Mouse (Mus musculus) embryonic facial prominence, embryonic 13.5 days (tissue): ENCODE measurements around the gene Prpf8. TPM values are rescaled to one million over a fixed set of nuclear protein-coding genes. Genes with fewer than 3 reads are reported as not detected.

ENCODE experiments used
- ATAC-seq: fragments of 200-750 bp; cut with Nextera tagmentation; 2 replicates; pipeline ENCODE4 v1.8.0; 2017; ENCODE audit warnings: low read depth; ENCODE audit not compliant: insufficient number of reproducible peaks, insufficient read depth, low FRiP score, low TSS enrichment
- H3K27ac ChIP-seq: fragments of 300-500 bp; sonication (generic); 2 replicates; pipeline ENCODE4 v1.5.1; 2015; ENCODE audit warnings: moderate library complexity, mild to moderate bottlenecking, inconsistent platforms
- H3K27me3 ChIP-seq: fragments of 300-500 bp; sonication (generic); 2 replicates; pipeline ENCODE4 v1.6.1; 2015; ENCODE audit warnings: mild to moderate bottlenecking, inconsistent platforms
- H3K36me3 ChIP-seq: fragments of 300-500 bp; sonication (generic); 2 replicates; pipeline ENCODE4 v1.6.1; 2015; ENCODE audit warnings: mild to moderate bottlenecking, inconsistent platforms
- H3K4me1 ChIP-seq: fragments of 300-500 bp; sonication (generic); 2 replicates; pipeline ENCODE4 v1.6.1; 2015; ENCODE audit warnings: inconsistent platforms
- H3K4me2 ChIP-seq: fragments of 300-500 bp; sonication (generic); 2 replicates; pipeline ENCODE4 v1.6.1; 2015; ENCODE audit warnings: moderate library complexity, mild to moderate bottlenecking, inconsistent platforms
- H3K4me3 ChIP-seq: fragments of 300-500 bp; sonication (generic); 2 replicates; pipeline ENCODE4 v1.5.1; 2015; ENCODE audit warnings: mild to moderate bottlenecking, inconsistent platforms
- H3K9ac ChIP-seq: fragments of 300-500 bp; sonication (generic); 2 replicates; pipeline ENCODE4 v1.6.1; 2015; ENCODE audit warnings: mild to moderate bottlenecking, inconsistent platforms
- H3K9me3 ChIP-seq: fragments of 300-500 bp; sonication (generic); 2 replicates; pipeline ENCODE4 v1.6.1; 2016; ENCODE audit warnings: inconsistent platforms
- WGBS: fragments of 180-500 bp; shearing (Covaris S2); methylation state at CpG from one replicate; pipeline ENCODE4 v1.1.7; 2015; ENCODE audit warnings: mixed read lengths; 5-methylcytosine and 5-hydroxymethylcytosine counted together
- polyA plus RNA-seq: library from polyadenylated mRNA; unstranded; fragments of >200 nt; fragmentation: Nextera tagmentation; extraction: Ambion mirVana; gene quantifications from 2 replicates; pipeline ENCODE4 v1.2.1, GENCODE M21; 2015

Prpf8 gene
- polyA plus RNA-seq, 1 experiment from 2014 or later, result 62.5 TPM

GRCm38 (mm10) chr11:75460103-75460843 is 26.3 kb upstream of the Prpf8 start:
- H3K4me2 ChIP-seq, result peak overlapping the region; percentile 98
- WGBS, result 3% methylated on average over 19 of the region's 19 CpGs
- H3K9ac ChIP-seq, result peak overlapping the region; percentile 70
- peaks cover 4% of the 10 kb centered on the region for H3K36me3 ChIP-seq
- H3K27ac ChIP-seq, result peak overlapping the region; percentile 95
- H3K27me3 ChIP-seq, result no peaks in the 10 kb centered on the region
- peaks cover 35% of the 10 kb centered on the region for H3K4me1 ChIP-seq
- H3K4me3 ChIP-seq, result peak overlapping the region; percentile 64
- H3K9me3 ChIP-seq, result no peaks in the 10 kb centered on the region
- ATAC-seq, result 0 out of 2 replicates have a peak, but pooled peaks have one; percentile 34

DNA sequence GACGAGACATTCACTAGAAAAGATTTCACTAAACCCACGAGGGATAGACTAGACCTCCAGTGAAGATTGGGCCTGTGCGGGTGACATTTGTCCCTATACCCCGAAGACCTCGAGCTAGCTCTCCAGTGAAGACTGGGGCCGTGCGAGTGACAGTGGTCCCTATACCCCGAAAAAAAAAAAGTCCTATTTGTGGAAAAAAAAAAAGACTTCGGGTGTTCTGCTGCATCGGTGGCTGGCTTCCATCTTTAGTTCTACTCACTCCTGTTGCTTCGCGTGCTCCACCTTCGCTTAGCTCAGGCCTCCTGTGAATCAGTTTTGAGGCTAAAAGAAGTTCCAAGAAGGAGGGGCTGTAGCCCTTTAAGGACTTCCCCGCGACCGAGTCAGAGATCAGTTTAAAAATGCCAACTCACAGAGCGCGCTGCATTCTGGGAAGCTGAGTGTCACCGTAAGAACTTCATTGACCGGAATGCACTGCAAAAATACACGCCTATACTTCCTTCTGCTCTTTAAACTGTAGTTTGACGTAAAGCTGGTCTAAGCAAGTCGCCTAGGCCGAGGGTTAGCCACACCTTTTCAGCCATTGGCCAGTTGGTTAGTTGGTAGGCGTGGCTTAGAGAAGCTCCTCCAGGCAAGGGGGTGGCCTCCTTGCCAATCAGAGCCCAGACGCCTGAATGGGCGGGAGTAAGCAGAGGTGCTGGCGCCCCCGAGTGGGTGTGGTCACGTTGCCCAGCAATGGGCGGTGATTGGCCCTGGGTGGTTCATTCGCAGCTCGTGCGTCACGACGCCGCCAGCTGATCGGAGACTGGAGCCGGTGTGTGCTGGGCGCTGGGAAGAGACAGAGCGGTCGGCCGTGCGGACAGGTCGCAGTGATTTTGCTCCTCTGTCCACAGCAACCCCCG is 25.5 kb upstream of the Prpf8 start, which contains the start of gene Tlcd2:
Gene Tlcd2 (plus strand): TSS at position 872 of the 899 bp plus-strand sequence.
- Histone ChIP-seq H3K4me1 (peaks cover 34% of the 10 kb centered on the region), H3K27ac (peak within 1 kb of the TSS; percentile 95)
- ATAC-seq, result peak; percentile 91

GRCm38 (mm10) chr11:75461743-75462252 is 24.8 kb upstream of the Prpf8 start:
- H3K4me1 ChIP-seq, result peaks cover 34% of the 10 kb centered on the region
- no peaks in the 10 kb centered on the region for H3K9me3 ChIP-seq
- ATAC-seq, result no peak; the same call in 1 of the 2 replicates
- H3K4me2 ChIP-seq, result peak overlapping the region; percentile 98
- peaks cover 11% of the 10 kb centered on the region for H3K36me3 ChIP-seq
- peak overlapping the region; percentile 64 for H3K4me3 ChIP-seq
- peak overlapping the region; percentile 82 for H3K27ac ChIP-seq
- H3K27me3 ChIP-seq, result no peaks in the 10 kb centered on the region
- H3K9ac ChIP-seq, result peak overlapping the region; percentile 68
- WGBS, result under 1% methylated on average over 29 of the region's 30 CpGs

More for the DNA sequence above, 25.5 kb upstream of the Prpf8 start, which contains the start of gene Tlcd2:
- Histone ChIP-seq H3K27me3 (no peaks in the 10 kb centered on the region), H3K4me3 (peak within 1 kb of the TSS; percentile 64), H3K36me3 (peaks cover 11% of the 10 kb centered on the region), H3K9me3 (no peaks in the 10 kb centered on the region), H3K9ac (peak within 1 kb of the TSS; percentile 70), H3K4me2 (peak within 1 kb of the TSS; percentile 98)
- WGBS, result under 1% methylated on average over 46 of the region's 46 CpGs

- Histone ChIP-seq H3K4me1 (peaks cover 34% of the 10 kb centered on the region), H3K27ac (peak overlapping the region; percentile 82), H3K36me3 (peaks cover 11% of the 10 kb centered on the region), H3K27me3 (no peaks in the 10 kb centered on the region), H3K9ac (peak overlapping the region; percentile 68), H3K4me3 (peak overlapping the region; percentile 64), H3K9me3 (no peaks in the 10 kb centered on the region), H3K4me2 (peak overlapping the region; percentile 98)
- 6% methylated on average over 14 of the region's 16 CpGs for WGBS
- 0 out of 2 replicates have a peak, but pooled peaks have one; percentile 11 for ATAC-seq
These were observed 24.3 kb upstream of the Prpf8 start for GRCm38 (mm10) chr11:75462253-75462783.

GRCm38 (mm10) chr11:75462865-75463336 is 23.7 kb upstream of the Prpf8 start:
- no peak for ATAC-seq
- peak overlapping the region; percentile 64 for H3K4me3 ChIP-seq
- peak overlapping the region; percentile 98 for H3K4me2 ChIP-seq
- WGBS, result under 1% methylated on average over 9 of the region's 9 CpGs
- H3K9ac ChIP-seq, result peak overlapping the region; percentile 68
- peak overlapping the region; percentile 82 for H3K27ac ChIP-seq
- peaks cover 40% of the 10 kb centered on the region for H3K4me1 ChIP-seq
- no peaks in the 10 kb centered on the region for H3K9me3 ChIP-seq
- no peaks in the 10 kb centered on the region for H3K27me3 ChIP-seq
- peaks cover 11% of the 10 kb centered on the region for H3K36me3 ChIP-seq

DNA sequence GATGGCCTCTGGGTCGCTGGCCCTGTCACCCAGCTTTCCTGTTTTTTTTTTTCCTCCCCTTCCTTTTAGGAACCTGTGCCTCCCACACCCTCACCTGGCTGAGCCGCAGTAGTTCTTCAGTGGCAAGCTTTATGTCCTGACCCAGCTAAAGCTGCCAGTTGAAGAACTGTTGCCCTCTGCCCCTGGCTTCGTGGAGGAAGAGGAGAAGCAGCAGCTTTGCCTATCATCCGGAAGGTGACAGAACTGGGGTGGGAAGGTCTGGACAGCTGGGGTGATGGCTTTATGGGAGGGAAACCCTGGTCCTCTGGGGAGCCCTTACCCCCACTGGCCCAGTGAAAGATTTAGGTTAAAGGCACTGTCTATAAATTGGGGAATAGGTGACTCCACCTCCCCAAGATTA is 23.0 kb upstream of the Prpf8 start:
- no peak for ATAC-seq
- H3K4me1 ChIP-seq, result peaks cover 47% of the 10 kb centered on the region
- H3K27me3 ChIP-seq, result no peaks in the 10 kb centered on the region
- H3K9ac ChIP-seq, result no peak overlapping the region
- H3K4me2 ChIP-seq, result peak overlapping the region; percentile 98
- H3K27ac ChIP-seq, result peak overlapping the region; percentile 82
- H3K9me3 ChIP-seq, result no peaks in the 10 kb centered on the region
- 56% methylated on average over 4 of the region's 4 CpGs for WGBS
- peaks cover 11% of the 10 kb centered on the region for H3K36me3 ChIP-seq
- H3K4me3 ChIP-seq, result no peak overlapping the region

DNA sequence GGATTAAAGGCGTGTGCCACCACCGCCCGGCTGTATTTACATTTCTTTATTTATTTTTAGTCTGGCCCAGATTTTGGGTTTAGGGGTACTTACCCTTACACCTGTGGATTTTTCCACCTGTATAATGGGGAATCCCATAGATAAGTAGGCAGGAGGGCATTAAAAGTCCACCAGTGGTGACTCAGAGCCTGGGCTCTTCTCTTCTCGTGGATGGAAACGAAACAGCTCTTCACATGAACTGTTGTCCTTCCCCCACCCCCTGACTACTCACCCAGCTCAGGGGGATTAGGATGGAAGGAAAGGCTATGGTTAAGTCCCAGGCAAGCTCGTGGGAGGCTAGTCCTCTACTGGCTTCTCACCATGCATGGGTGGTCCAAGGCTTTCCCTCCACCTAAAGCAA is 22.2 kb upstream of the Prpf8 start:
- H3K4me2 ChIP-seq, result no peak overlapping the region
- peaks cover 46% of the 10 kb centered on the region for H3K4me1 ChIP-seq
- ATAC-seq, result no peak
- H3K4me3 ChIP-seq, result no peak overlapping the region
- peaks cover 11% of the 10 kb centered on the region for H3K36me3 ChIP-seq
- WGBS, result 87% methylated on average over 6 of the region's 6 CpGs
- no peaks in the 10 kb centered on the region for H3K27me3 ChIP-seq
- H3K9ac ChIP-seq, result no peak overlapping the region
- no peaks in the 10 kb centered on the region for H3K9me3 ChIP-seq
- no peak overlapping the region for H3K27ac ChIP-seq

GRCm38 (mm10) chr11:75465051-75465450 is 21.6 kb upstream of the Prpf8 start:
- no peak overlapping the region for H3K9ac ChIP-seq
- no peaks in the 10 kb centered on the region for H3K9me3 ChIP-seq
- H3K27ac ChIP-seq, result no peak overlapping the region
- peaks cover 40% of the 10 kb centered on the region for H3K4me1 ChIP-seq
- no peak for ATAC-seq
- H3K27me3 ChIP-seq, result no peaks in the 10 kb centered on the region
- 80% methylated on average over 6 of the region's 6 CpGs for WGBS
- H3K36me3 ChIP-seq, result peaks cover 11% of the 10 kb centered on the region
- no peak overlapping the region for H3K4me3 ChIP-seq
- no peak overlapping the region for H3K4me2 ChIP-seq

DNA sequence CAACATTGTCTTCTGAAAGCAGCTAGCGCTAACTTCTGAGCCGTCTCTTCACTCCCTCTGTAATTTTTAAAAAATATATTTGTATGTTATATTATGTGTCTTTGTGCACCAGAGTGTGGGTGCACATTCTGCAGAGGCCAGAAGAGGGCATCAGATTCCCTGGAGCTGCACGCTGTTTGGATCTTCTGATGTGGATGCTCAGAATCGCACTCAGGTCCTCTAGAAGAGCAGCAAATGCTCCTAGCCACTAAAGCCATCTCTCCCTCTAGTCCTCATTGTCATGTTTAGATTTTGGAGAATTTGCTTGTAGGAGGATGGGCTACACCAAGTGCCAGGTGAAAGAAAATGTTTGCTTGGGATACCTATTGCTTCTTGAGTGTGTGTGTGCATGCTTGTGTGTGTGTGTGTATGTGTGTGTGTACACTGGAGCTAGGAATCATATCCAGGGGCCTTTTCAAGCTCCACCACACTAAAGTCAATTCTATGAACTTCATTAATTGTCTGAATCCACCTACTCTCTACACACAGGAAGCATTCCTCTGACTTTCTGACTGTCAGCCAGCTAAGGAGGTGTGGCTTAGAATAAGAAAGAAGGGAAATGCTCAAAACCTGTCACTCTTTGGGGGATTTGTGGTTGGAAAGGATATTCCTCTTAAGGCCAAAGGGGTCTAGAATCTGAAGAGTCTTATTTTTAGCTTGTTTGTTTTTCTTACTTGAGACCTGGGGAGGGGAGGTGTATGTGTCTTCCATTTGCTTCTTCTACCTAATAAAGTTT is 19.7 kb upstream of the Prpf8 start:
- WGBS, result 95% methylated on average over 4 of the region's 4 CpGs
- Histone ChIP-seq H3K27ac (no peak overlapping the region; the same call in 1 of the 2 replicates), H3K27me3 (no peaks in the 10 kb centered on the region), H3K36me3 (peaks cover 11% of the 10 kb centered on the region), H3K4me2 (no peak overlapping the region; the same call in 1 of the 2 replicates), H3K4me3 (no peak overlapping the region), H3K4me1 (peaks cover 36% of the 10 kb centered on the region), H3K9ac (no peak overlapping the region), H3K9me3 (no peaks in the 10 kb centered on the region)
- no peak for ATAC-seq

- H3K27me3 ChIP-seq, result no peaks in the 10 kb centered on the region
- WGBS, result 20% methylated on average over 19 of the region's 19 CpGs
- ATAC-seq, result peak; percentile 69; the same call in 1 of the 2 replicates
- H3K4me1 ChIP-seq, result peaks cover 28% of the 10 kb centered on the region
- H3K9me3 ChIP-seq, result no peaks in the 10 kb centered on the region
- H3K4me3 ChIP-seq, result peak overlapping the region; percentile 52
- H3K36me3 ChIP-seq, result peaks cover 11% of the 10 kb centered on the region
- H3K4me2 ChIP-seq, result peak overlapping the region; percentile 78
- H3K9ac ChIP-seq, result peak overlapping the region; percentile 80
- H3K27ac ChIP-seq, result peak overlapping the region; percentile 70
These were observed 19.0 kb upstream of the Prpf8 start for GRCm38 (mm10) chr11:75467512-75468215.
